Mouse (Mus musculus) midbrain, embryonic 15.5 days (tissue): ENCODE measurements around the gene Otub1. TPM values are rescaled to one million over a fixed set of nuclear protein-coding genes. Genes with fewer than 3 reads are reported as not detected.

Experiments used
- ATAC-seq: fragments of 200-750 bp; cut with Nextera tagmentation; replicated peaks from 2 replicates; pipeline ENCODE4 v1.8.0; 2017; ENCODE audit warnings: moderate TSS enrichment
- H3K27ac ChIP-seq: fragments of 300-500 bp; sonication (generic); 2 replicates; pipeline ENCODE4 v1.5.1; 2015; ENCODE audit warnings: mild to moderate bottlenecking, inconsistent platforms
- H3K27me3 ChIP-seq: fragments of 300-500 bp; sonication (generic); replicated peaks from 2 replicates; pipeline ENCODE4 v1.6.1; 2015; ENCODE audit warnings: inconsistent platforms
- H3K36me3 ChIP-seq: fragments of 300-500 bp; sonication (generic); replicated peaks from 2 replicates; pipeline ENCODE4 v1.6.1; 2015; ENCODE audit warnings: inconsistent platforms
- H3K4me1 ChIP-seq: fragments of 300-500 bp; sonication (generic); 2 replicates; pipeline ENCODE4 v1.6.1; 2015; ENCODE audit warnings: inconsistent platforms
- H3K4me2 ChIP-seq: fragments of 300-500 bp; sonication (generic); 2 replicates; pipeline ENCODE4 v1.6.1; 2015; ENCODE audit warnings: inconsistent platforms, mild to moderate bottlenecking, moderate library complexity
- H3K4me3 ChIP-seq: fragments of 300-500 bp; sonication (generic); 2 replicates; pipeline ENCODE4 v1.5.1; 2015; ENCODE audit warnings: mild to moderate bottlenecking, inconsistent platforms
- H3K9ac ChIP-seq: fragments of 300-500 bp; sonication (generic); 2 replicates; pipeline ENCODE4 v1.6.1; 2015; ENCODE audit warnings: mild to moderate bottlenecking, inconsistent platforms
- H3K9me3 ChIP-seq: fragments of 300-500 bp; sonication (generic); 2 replicates; pipeline ENCODE4 v1.6.1; 2016; ENCODE audit warnings: inconsistent platforms
- WGBS: fragments of 180-500 bp; shearing (Covaris S2); methylation state at CpG from one replicate; pipeline ENCODE4 v1.1.7; 2015; ENCODE audit warnings: mixed read lengths; 5-methylcytosine and 5-hydroxymethylcytosine counted together
- polyA plus RNA-seq: library from polyadenylated mRNA; unstranded; fragments of >200 nt; fragmentation: Nextera tagmentation; extraction: Ambion mirVana; gene quantifications from 2 replicates; pipeline ENCODE4 v1.2.1, GENCODE M21; 2015

The Otub1 gene
- polyA plus RNA-seq, 1 experiment from 2014 or later: 242 TPM

GRCm38 (mm10) chr19:7200427-7200826 is 5.7 kb downstream of the Otub1 start:
- H3K36me3 ChIP-seq: peaks cover 40% of the 10 kb centered on the region
- no peaks in the 10 kb centered on the region for H3K9me3 ChIP-seq
- no peak for ATAC-seq
- H3K4me3 ChIP-seq: no peak overlapping the region
- H3K27me3 ChIP-seq: peaks cover 9% of the 10 kb centered on the region; the same call in 1 of the 2 replicates
- H3K4me2 ChIP-seq: no peak overlapping the region
- WGBS: 61% methylated on average over 1 of the region's 1 CpGs
- no peak overlapping the region for H3K27ac ChIP-seq
- H3K4me1 ChIP-seq: peaks cover 27% of the 10 kb centered on the region
- H3K9ac ChIP-seq: no peak overlapping the region

GRCm38 (mm10) chr19:7199089-7199488 is 7.0 kb downstream of the Otub1 start:
- ATAC-seq: no peak
- peaks cover 13% of the 10 kb centered on the region; the same call in 1 of the 2 replicates for H3K27me3 ChIP-seq
- 93% methylated on average over 13 of the region's 13 CpGs for WGBS
- H3K36me3 ChIP-seq: peaks cover 36% of the 10 kb centered on the region
- H3K9ac ChIP-seq: no peak overlapping the region
- no peak overlapping the region for H3K4me2 ChIP-seq
- no peak overlapping the region for H3K4me3 ChIP-seq
- H3K4me1 ChIP-seq: peaks cover 13% of the 10 kb centered on the region
- H3K27ac ChIP-seq: no peak overlapping the region
- H3K9me3 ChIP-seq: no peaks in the 10 kb centered on the region

GRCm38 (mm10) chr19:7197445-7197844 is 8.7 kb downstream of the Otub1 start:
- peak; percentile 43; the same call in 1 of the 2 replicates for ATAC-seq
- WGBS: 85% methylated on average over 9 of the region's 9 CpGs

DNA sequence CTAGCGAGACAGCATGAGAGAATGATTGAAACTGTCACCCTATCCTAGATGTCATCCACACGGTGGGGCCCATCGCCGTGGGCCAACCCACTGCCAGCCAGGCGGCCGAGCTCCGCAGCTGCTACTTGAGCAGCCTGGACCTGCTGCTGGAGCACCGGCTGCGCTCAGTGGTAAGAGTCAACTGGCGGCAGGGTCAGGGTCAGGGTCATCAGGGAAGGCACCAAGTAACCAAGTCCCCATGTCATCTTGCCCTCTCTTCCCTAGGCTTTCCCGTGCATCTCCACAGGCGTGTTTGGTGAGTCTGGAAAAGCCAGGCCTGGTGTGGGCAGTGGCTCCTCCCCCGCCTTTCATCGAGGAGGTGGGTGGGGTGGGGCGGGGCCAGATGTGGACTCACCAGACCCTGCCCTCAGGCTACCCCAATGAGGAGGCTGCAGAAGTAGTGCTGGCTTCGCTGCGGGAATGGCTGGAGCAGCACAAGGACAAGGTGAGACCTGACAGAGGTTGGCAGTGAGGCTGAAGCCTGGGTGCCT is 9.3 kb downstream of the Otub1 start:
- 17% methylated on average over 17 of the region's 17 CpGs for WGBS

More at GRCm38 (mm10) chr19:7197445-7197844, 8.7 kb downstream of the Otub1 start:
- no peak overlapping the region for H3K9ac ChIP-seq
- peaks cover 13% of the 10 kb centered on the region; the same call in 1 of the 2 replicates for H3K27me3 ChIP-seq
- H3K4me2 ChIP-seq: no peak overlapping the region
- no peaks in the 10 kb centered on the region for H3K9me3 ChIP-seq
- no peak overlapping the region for H3K27ac ChIP-seq
- H3K36me3 ChIP-seq: peaks cover 35% of the 10 kb centered on the region
- H3K4me3 ChIP-seq: no peak overlapping the region
- H3K4me1 ChIP-seq: peaks cover 14% of the 10 kb centered on the region

DNA sequence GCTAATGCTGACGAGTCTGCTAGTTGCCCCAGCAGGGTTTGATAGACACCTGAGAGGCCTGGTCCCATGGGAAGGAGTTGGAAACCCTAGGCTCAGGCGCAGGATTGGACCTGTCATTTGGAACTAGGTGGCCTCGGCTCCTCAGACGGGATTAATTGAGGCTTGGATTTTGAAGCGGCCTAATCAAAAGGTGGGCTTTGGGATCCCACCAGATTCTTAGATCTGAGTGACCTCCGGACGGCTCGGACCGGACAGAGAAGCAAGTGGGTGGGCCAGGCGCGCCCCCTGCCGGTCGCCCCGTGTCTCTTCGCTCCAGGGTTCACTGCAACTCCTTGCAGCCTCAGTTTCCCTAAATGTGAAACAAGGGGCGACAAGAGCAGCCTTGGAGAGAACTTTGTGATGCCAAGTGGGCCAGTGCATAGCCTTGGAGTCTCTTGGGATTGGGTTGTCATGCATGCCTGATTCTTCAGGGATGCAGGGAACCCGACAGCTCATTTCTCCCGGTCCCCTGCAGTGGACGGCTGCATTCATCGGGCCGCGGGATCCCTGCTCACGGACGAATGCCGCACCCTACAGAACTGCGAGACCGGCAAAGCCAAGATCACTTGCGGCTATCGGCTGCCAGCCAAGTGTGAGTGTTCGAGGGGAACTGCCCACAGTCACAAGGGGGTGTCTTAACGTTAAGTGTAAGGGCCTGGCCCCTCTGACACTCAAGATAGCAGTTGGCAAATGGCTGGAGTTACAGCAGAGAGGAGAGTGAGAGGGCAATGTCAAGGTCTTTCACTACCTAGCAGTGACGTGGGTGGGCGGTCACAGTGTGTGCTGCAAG is 10.0 kb downstream of the Otub1 start:
- Histone ChIP-seq H3K36me3 (peaks cover 35% of the 10 kb centered on the region), H3K4me2 (no peak overlapping the region), H3K4me1 (peaks cover 21% of the 10 kb centered on the region), H3K4me3 (no peak overlapping the region), H3K9me3 (no peaks in the 10 kb centered on the region), H3K27ac (no peak overlapping the region), H3K27me3 (peaks cover 13% of the 10 kb centered on the region; the same call in 1 of the 2 replicates), H3K9ac (no peak overlapping the region)
- ATAC-seq: peak; percentile 34; the same call in 1 of the 2 replicates
- 13% methylated on average over 33 of the region's 33 CpGs for WGBS

More for the DNA sequence above, 9.3 kb downstream of the Otub1 start:
- Histone ChIP-seq H3K4me2 (no peak overlapping the region), H3K36me3 (peaks cover 35% of the 10 kb centered on the region), H3K27ac (no peak overlapping the region), H3K9ac (no peak overlapping the region), H3K9me3 (no peaks in the 10 kb centered on the region), H3K27me3 (peaks cover 13% of the 10 kb centered on the region; the same call in 1 of the 2 replicates), H3K4me3 (no peak overlapping the region), H3K4me1 (peaks cover 19% of the 10 kb centered on the region)
- peak; percentile 37 for ATAC-seq

GRCm38 (mm10) chr19:7192561-7192967 is 13.6 kb downstream of the Otub1 start:
- WGBS: 30% methylated on average over 2 of the region's 2 CpGs
- Histone ChIP-seq H3K4me2 (no peak overlapping the region), H3K9me3 (no peaks in the 10 kb centered on the region), H3K9ac (no peak overlapping the region), H3K36me3 (0 out of 2 replicates have a peak, but pooled peaks cover 4% of the 10 kb centered on the region), H3K27me3 (peaks cover 13% of the 10 kb centered on the region; the same call in 1 of the 2 replicates), H3K4me1 (peaks cover 26% of the 10 kb centered on the region), H3K4me3 (no peak overlapping the region), H3K27ac (no peak overlapping the region)
- ATAC-seq: no peak

DNA sequence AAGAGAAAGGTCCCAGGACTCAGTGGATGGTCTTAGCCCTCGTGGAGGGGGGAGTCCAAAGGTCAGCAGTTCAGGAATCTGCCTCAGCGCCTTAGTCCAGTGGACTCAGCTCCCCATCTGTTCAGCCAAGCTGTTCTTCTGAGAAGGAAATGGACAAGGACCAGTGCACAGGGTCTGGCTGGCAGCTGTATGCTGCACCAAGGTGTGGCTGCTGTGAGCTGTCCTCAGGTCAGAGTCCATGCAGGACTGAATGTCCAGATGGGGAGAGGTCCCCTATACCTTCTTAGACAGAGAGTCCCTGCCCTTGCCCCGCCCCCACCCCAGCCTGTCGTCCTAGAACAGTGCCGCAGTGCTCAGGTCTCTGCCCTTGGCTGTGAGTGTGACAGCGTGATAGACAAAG is 14.5 kb downstream of the Otub1 start:
- H3K4me3 ChIP-seq: no peak overlapping the region
- 44% methylated on average over 6 of the region's 6 CpGs for WGBS
- peaks cover 10% of the 10 kb centered on the region; the same call in 1 of the 2 replicates for H3K27me3 ChIP-seq
- no peaks in the 10 kb centered on the region for H3K9me3 ChIP-seq
- H3K4me2 ChIP-seq: no peak overlapping the region
- H3K27ac ChIP-seq: no peak overlapping the region
- no peaks in the 10 kb centered on the region for H3K36me3 ChIP-seq
- ATAC-seq: no peak
- no peak overlapping the region for H3K9ac ChIP-seq
- H3K4me1 ChIP-seq: peaks cover 26% of the 10 kb centered on the region

DNA sequence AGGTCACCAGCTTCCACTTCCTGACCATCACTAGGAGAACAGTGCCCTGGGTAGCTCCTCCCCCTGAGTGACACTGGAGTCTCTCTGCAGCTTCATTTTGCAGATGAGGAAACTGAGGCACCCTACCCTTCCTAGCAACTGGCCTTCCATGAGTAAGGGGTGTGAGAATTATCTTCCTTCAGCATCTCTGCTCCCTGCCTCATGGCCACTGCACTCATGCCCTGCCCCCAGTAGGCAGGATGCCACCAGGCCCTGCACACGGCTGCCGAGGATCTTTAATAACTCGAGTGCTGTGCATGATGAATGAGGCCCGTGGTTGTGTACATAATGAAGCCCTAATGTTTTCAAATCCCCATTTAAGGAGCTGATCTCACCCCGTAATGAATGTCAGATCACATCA is 15.1 kb downstream of the Otub1 start:
- no peaks in the 10 kb centered on the region for H3K36me3 ChIP-seq
- 41% methylated on average over 5 of the region's 5 CpGs for WGBS
- no peak for ATAC-seq
- H3K27me3 ChIP-seq: peaks cover 12% of the 10 kb centered on the region; the same call in 1 of the 2 replicates
- H3K9me3 ChIP-seq: no peaks in the 10 kb centered on the region
- H3K4me3 ChIP-seq: no peak overlapping the region
- H3K9ac ChIP-seq: no peak overlapping the region
- H3K4me2 ChIP-seq: no peak overlapping the region
- H3K4me1 ChIP-seq: peaks cover 25% of the 10 kb centered on the region
- H3K27ac ChIP-seq: no peak overlapping the region

DNA sequence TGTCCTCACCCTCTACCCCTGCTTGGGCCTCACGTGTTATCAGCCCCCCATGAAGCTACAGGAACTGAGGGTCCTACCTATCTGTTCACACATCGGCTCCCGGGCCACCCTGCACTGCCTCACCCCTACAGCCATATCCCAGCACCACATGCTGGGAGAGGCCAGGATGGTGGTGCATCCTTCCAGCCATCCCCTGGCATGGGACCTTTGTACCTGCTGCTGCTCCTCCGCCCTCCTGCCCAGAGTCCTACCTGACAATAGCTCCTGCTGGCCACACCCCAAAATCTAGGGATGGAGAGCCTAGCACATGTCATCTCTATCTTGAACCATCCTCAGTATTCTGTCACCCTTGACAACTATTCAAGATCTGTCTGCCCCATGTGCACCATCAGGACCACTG is 17.1 kb downstream of the Otub1 start:
- no peak overlapping the region for H3K9ac ChIP-seq
- H3K4me1 ChIP-seq: peaks cover 32% of the 10 kb centered on the region
- H3K4me3 ChIP-seq: no peak overlapping the region
- no peaks in the 10 kb centered on the region for H3K9me3 ChIP-seq
- 84% methylated on average over 4 of the region's 4 CpGs for WGBS
- H3K36me3 ChIP-seq: no peaks in the 10 kb centered on the region
- H3K27ac ChIP-seq: no peak overlapping the region
- peaks cover 23% of the 10 kb centered on the region for H3K27me3 ChIP-seq
- no peak for ATAC-seq
- no peak overlapping the region for H3K4me2 ChIP-seq

DNA sequence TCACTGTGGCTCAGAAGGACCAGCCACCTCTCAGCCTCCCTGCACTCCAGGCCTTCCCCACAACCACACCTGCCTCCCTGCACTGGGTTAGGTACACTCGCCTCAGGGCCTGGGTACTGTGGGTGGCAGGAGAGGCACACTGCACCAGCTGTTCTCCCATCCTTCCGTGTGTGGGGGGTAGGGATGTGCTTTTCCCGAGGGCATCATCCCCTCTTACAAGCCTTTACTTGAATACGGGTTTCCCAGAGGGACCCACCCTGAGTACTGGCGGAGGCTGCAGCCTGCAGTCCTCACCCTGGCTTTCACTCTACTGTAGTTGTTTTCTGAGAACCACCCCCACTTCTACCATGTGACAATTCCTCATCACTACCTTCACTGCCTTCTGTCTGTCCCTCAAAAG is 19.0 kb downstream of the Otub1 start:
- no peaks in the 10 kb centered on the region for H3K36me3 ChIP-seq
- no peak overlapping the region for H3K4me3 ChIP-seq
- H3K9me3 ChIP-seq: no peaks in the 10 kb centered on the region
- H3K4me2 ChIP-seq: no peak overlapping the region
- H3K9ac ChIP-seq: no peak overlapping the region
- peaks cover 28% of the 10 kb centered on the region for H3K27me3 ChIP-seq
- 57% methylated on average over 5 of the region's 5 CpGs for WGBS
- H3K27ac ChIP-seq: no peak overlapping the region
- ATAC-seq: no peak
- H3K4me1 ChIP-seq: peaks cover 36% of the 10 kb centered on the region

- H3K27ac ChIP-seq: no peak overlapping the region
- H3K36me3 ChIP-seq: no peaks in the 10 kb centered on the region
- H3K4me2 ChIP-seq: peak overlapping the region; percentile 11; the same call in 1 of the 2 replicates
- peaks cover 38% of the 10 kb centered on the region for H3K4me1 ChIP-seq
- 8% methylated on average over 18 of the region's 18 CpGs for WGBS
- no peak overlapping the region for H3K9ac ChIP-seq
- H3K4me3 ChIP-seq: no peak overlapping the region
- peaks cover 32% of the 10 kb centered on the region for H3K27me3 ChIP-seq
- no peak for ATAC-seq
- no peaks in the 10 kb centered on the region for H3K9me3 ChIP-seq
Observed at GRCm38 (mm10) chr19:7185715-7186291, 20.3 kb downstream of the Otub1 start.

DNA sequence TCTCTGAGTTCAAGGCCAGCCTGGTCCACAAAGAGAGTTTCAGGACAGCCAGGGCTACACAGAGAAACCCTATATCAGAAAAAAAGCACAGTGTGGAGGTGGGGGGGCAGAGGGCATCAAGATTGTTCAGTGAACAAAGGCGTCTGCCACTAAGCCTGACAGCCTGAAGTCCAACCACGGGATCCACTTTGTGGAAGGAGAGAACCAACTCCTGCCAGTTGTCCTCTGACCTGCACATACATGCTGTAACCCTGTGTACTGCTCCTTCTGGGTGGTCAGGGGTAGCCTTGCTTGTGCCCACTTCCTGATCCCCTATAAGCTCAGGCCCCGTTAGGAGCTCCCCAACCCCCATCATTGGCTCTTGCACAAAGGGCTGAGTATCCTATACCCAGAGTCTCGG is 21.1 kb downstream of the Otub1 start:
- 37% methylated on average over 4 of the region's 4 CpGs for WGBS

More for the DNA sequence above, 21.1 kb downstream of the Otub1 start:
- Histone ChIP-seq H3K9ac (no peak overlapping the region), H3K4me2 (no peak overlapping the region), H3K4me3 (no peak overlapping the region), H3K36me3 (no peaks in the 10 kb centered on the region), H3K9me3 (no peaks in the 10 kb centered on the region), H3K4me1 (peaks cover 38% of the 10 kb centered on the region), H3K27me3 (peaks cover 35% of the 10 kb centered on the region), H3K27ac (no peak overlapping the region)
- ATAC-seq: no peak
